Mouse (Mus musculus) Patski (cell line): ENCODE data around the gene Trarg1. TPM values are rescaled to one million over a fixed set of nuclear protein-coding genes. Genes with fewer than 3 reads are reported as not detected.

Experiments
- ATAC-seq: fragments of 100-300 bp; one replicate; pipeline ENCODE4 v1.8.0; 2021
- CTCF ChIA-PET: fragments of 350-600 bp; sonication (Branson Sonifier 250); formaldehyde crosslinking; loops from one replicate; lab custom pipeline; 2022; ENCODE audit warnings: inconsistent platforms; lab: Charles Lee
- POLR2A ChIA-PET: fragments of 350-600 bp; sonication (Branson Sonifier 250); formaldehyde crosslinking; loops from one replicate; lab custom pipeline; 2022; ENCODE audit warnings: antibody characterized with exemption, inconsistent platforms; lab: Charles Lee
- DNase-seq: peaks from one replicate; pipeline ENCODE4 v3.0.0-alpha.2; 2011; ENCODE audit warnings: low read depth, low spot score
- H3K27me3 ChIP-seq: fragments of 371-371 bp; one replicate; pipeline ENCODE4 v1.5.1; 2021
- CTCF ChIP-seq: fragments of 100-300 bp; IDR thresholded peaks from one replicate; pipeline ENCODE4 v1.5.1; 2021
- in situ Hi-C: fragments of 300-500 bp; cut with MboI; formaldehyde crosslinking; loops from 3 replicates; pipeline ENCODE4 v1.11.1; 2018; ENCODE audit warnings: low pct_unique_long_range_greater_than_20kb, mixed read lengths
- polyA plus RNA-seq: library from polyadenylated mRNA; unstranded; gene quantifications from one replicate; pipeline ENCODE4 v1.2.3, GENCODE M21; 2021

The Trarg1 gene
- polyA plus RNA-seq, 1 experiment from 2014 or later: 0.05 TPM

- ATAC-seq (peak; percentile 48), DNase-seq (peak; percentile 56)
- ChIA-PET POLR2A (interaction anchor here (0.6 kb wide), 1 partner anchor 990 kb away, joined by 3 read pairs; no protein-coding TSS in a partner anchor), CTCF (no interaction called here)
- peaks cover 3% of the 10 kb centered on the region for H3K27me3 ChIP-seq
- no peak for TF ChIP-seq CTCF
- in situ Hi-C loops: no loop called here
Measured at GRCm38 (mm10) chr11:76709625-76710452, 30.2 kb downstream of the Trarg1 start.

GRCm38 (mm10) chr11:76717000-76717399 lies 37.4 kb downstream of the Trarg1 start:
- in situ Hi-C loops: no loop called here

GRCm38 (mm10) chr11:76723911-76724310 lies 44.3 kb downstream of the Trarg1 start:
- ATAC-seq: no peak
- in situ Hi-C loops: no loop called here
- ChIA-PET POLR2A (interaction anchor here (0.7 kb wide), 2 partner anchors 10 to 136 kb away, joined by 3 read pairs; no protein-coding TSS in a partner anchor), CTCF (interaction anchor here (1.7 kb wide), 1 partner anchor 15 kb away, joined by 7 read pairs; no protein-coding TSS in a partner anchor)
- TF ChIP-seq CTCF: no peak
- H3K27me3 ChIP-seq: no peaks in the 10 kb centered on the region
- no peak for DNase-seq

More at GRCm38 (mm10) chr11:76717000-76717399, 37.4 kb downstream of the Trarg1 start:
- TF ChIP-seq CTCF: no peak
- ATAC-seq (peak; percentile 65), DNase-seq (peak; percentile 66)
- CTCF ChIA-PET: no interaction called here
- POLR2A ChIA-PET: no interaction called here
- peaks cover 3% of the 10 kb centered on the region for H3K27me3 ChIP-seq

GRCm38 (mm10) chr11:76728093-76728492 lies 48.5 kb downstream of the Trarg1 start:
- no peak for TF ChIP-seq CTCF
- DNase-seq (no peak), ATAC-seq (no peak)
- no peaks in the 10 kb centered on the region for H3K27me3 ChIP-seq
- POLR2A ChIA-PET: no interaction called here
- CTCF ChIA-PET: no interaction called here
- in situ Hi-C loops: no loop called here

- TF ChIP-seq CTCF: no peak
- in situ Hi-C loops: no loop called here
- H3K27me3 ChIP-seq: no peaks in the 10 kb centered on the region
- POLR2A ChIA-PET: interaction anchor here (0.5 kb wide), 1 partner anchor 46 kb away, joined by 4 read pairs; no protein-coding TSS in a partner anchor
- no peak for ATAC-seq
- CTCF ChIA-PET: interaction anchor here (1.3 kb wide), 1 partner anchor 8 kb away, joined by 5 read pairs; no protein-coding TSS in a partner anchor
- no peak for DNase-seq
Measured at GRCm38 (mm10) chr11:76730650-76731049, 51.0 kb downstream of the Trarg1 start.

GRCm38 (mm10) chr11:76734560-76734959 lies 55.0 kb downstream of the Trarg1 start:
- in situ Hi-C loops: no loop called here
- CTCF ChIA-PET: no interaction called here
- TF ChIP-seq CTCF: no peak

GRCm38 (mm10) chr11:76735753-76736324 lies 56.2 kb downstream of the Trarg1 start:
- no peaks in the 10 kb centered on the region for H3K27me3 ChIP-seq
- ChIA-PET POLR2A (no interaction called here), CTCF (no interaction called here)
- no peak for TF ChIP-seq CTCF
- DNase-seq (no peak), ATAC-seq (no peak)
- in situ Hi-C loops: loop anchor here (5.0 kb wide), 1 partner anchor 49 kb away; no protein-coding TSS in a partner anchor

More at GRCm38 (mm10) chr11:76734560-76734959, 55.0 kb downstream of the Trarg1 start:
- no peaks in the 10 kb centered on the region for H3K27me3 ChIP-seq
- POLR2A ChIA-PET: interaction anchor here (0.6 kb wide), 1 partner anchor 10 kb away, joined by 3 read pairs; no protein-coding TSS in a partner anchor
- ATAC-seq (no peak), DNase-seq (no peak)

- POLR2A ChIA-PET: no interaction called here
- CTCF ChIA-PET: interaction anchor here (0.7 to 2.0 kb wide), 9 partner anchors 9 to 83 kb away, joined by 3 to 7 read pairs (median 4); partner anchors contain the start of gene Trarg1
Measured at GRCm38 (mm10) chr11:76739125-76739524, 59.5 kb downstream of the Trarg1 start.

GRCm38 (mm10) chr11:76742511-76742910 lies 62.9 kb downstream of the Trarg1 start:
- CTCF ChIA-PET: interaction anchor here (2.0 kb wide), 1 partner anchor 11 kb away, joined by 4 read pairs; no protein-coding TSS in a partner anchor
- POLR2A ChIA-PET: no interaction called here
- ATAC-seq (peak; percentile 26), DNase-seq (no peak)
- no peak for TF ChIP-seq CTCF
- no peaks in the 10 kb centered on the region for H3K27me3 ChIP-seq
- in situ Hi-C loops: no loop called here

More at GRCm38 (mm10) chr11:76739125-76739524, 59.5 kb downstream of the Trarg1 start:
- in situ Hi-C loops: loop anchor here (5.0 kb wide), 1 partner anchor 52 kb away; no protein-coding TSS in a partner anchor
- H3K27me3 ChIP-seq: no peaks in the 10 kb centered on the region
- ATAC-seq (no peak), DNase-seq (no peak)
- TF ChIP-seq CTCF: peak; percentile 75

GRCm38 (mm10) chr11:76744550-76744949 lies 64.9 kb downstream of the Trarg1 start:
- POLR2A ChIA-PET: interaction anchor here (1.2 kb wide), 1 partner anchor 75 kb away, joined by 3 read pairs; no protein-coding TSS in a partner anchor
- TF ChIP-seq CTCF: peak; percentile 57
- H3K27me3 ChIP-seq: no peaks in the 10 kb centered on the region
- CTCF ChIA-PET: interaction anchor here (0.6 to 1.6 kb wide), 7 partner anchors 19 to 68 kb away, joined by 3 to 8 read pairs (median 3); partner anchors contain the start of genes Gosr1 and Trarg1
- DNase-seq (no peak), ATAC-seq (no peak)
- in situ Hi-C loops: no loop called here
